Mouse (Mus musculus): ENCODE results near the gene Ranbp17. TPM values are rescaled to one million over a fixed set of nuclear protein-coding genes. Genes with fewer than 3 reads are reported as not detected.

Gene Ranbp17
- total and polyA plus RNA-seq, 2 experiments from 2014 or later = 2.1 to 3.6 TPM

DNA sequence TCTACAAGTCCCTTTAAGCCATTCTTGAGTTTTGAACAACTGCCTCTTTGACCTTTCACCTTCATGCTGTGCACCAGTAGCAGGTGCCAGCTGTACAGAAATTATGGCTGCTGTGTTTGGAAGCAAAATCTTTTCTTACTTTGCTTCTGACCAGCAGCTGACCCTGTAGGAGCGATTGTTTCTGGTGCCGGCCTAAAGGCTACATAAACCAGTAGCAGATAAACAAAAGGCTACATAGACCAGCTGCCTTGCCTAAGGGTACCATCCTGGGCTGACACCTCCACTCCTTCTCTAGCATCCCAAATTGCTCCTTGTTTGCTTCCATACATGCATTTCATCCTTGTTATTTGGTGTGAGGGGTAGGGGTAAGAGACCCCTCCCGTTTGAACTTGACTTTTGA, 279.4 kb downstream of the Ranbp17 start:
- TF ChIP-seq CTCF (IDR thresholded peaks at IDR 0.05; ENCODE audit: low read depth) (no peak), EP300 (IDR thresholded peaks at IDR 0.05; ENCODE audit: low read depth) (no peak)
- ATAC-seq (ENCODE audit: insufficient read depth, low read depth) (no peak), DNase-seq (ENCODE audit: low spot score) (no peak)
- Histone ChIP-seq H3K9me3 (replicated peaks; ENCODE audit: control insufficient read depth, low read length) (no peaks in the 10 kb centered on the region), H3K9ac (replicated peaks; ENCODE audit: low read depth, low read length) (no peak overlapping the region), H3K4me3 (ENCODE audit: low read depth, low read length) (no peak overlapping the region), H3K27me3 (ENCODE audit: control insufficient read depth, insufficient read depth, low read length) (no peaks in the 10 kb centered on the region), H3K4me1 (ENCODE audit: control insufficient read depth, insufficient read depth) (no peaks in the 10 kb centered on the region), H3K4me2 (ENCODE audit: low read depth, low read length) (no peak overlapping the region), H3K36me3 (replicated peaks; ENCODE audit: control insufficient read depth, insufficient read depth, low read length) (no peaks in the 10 kb centered on the region), H3K27ac (ENCODE audit: low read depth) (no peak overlapping the region)
- WGBS = 58% methylated on average over 3 of the region's 3 CpGs

DNA sequence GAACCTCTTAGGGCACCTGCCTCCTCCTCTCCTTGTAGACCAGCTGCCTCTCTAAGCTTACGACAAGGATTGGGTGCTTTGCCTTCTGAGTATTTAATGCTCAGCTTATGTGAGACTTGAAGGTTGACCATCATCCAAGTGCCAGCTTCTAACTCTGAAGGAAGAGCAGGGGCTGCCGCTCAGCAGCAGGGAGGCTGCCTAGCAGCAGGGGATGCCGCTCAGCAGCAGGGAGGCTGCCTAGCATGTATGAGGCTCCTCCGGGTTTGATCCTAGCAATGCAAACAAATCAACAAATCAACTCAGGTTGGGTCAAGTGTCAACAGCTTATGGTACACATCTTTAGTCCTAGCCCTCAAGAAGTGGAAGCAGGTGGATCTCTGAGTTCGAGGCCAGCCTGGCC, 281.5 kb downstream of the Ranbp17 start:
- TF ChIP-seq CTCF (IDR thresholded peaks at IDR 0.05; ENCODE audit: low read depth) = no peak
- TF ChIP-seq EP300 (IDR thresholded peaks at IDR 0.05; ENCODE audit: low read depth) = no peak
- H3K27ac ChIP-seq (ENCODE audit: low read depth) = no peak overlapping the region
- WGBS = 73% methylated on average over 5 of the region's 5 CpGs
- ATAC-seq (ENCODE audit: insufficient read depth, low read depth) (no peak), DNase-seq (ENCODE audit: low spot score) (no peak)
- no peak overlapping the region for H3K4me3 ChIP-seq (ENCODE audit: low read depth, low read length)
- H3K9ac ChIP-seq (replicated peaks; ENCODE audit: low read depth, low read length) = no peak overlapping the region
- H3K36me3 ChIP-seq (replicated peaks; ENCODE audit: control insufficient read depth, insufficient read depth, low read length) = no peaks in the 10 kb centered on the region
- no peaks in the 10 kb centered on the region for H3K4me1 ChIP-seq (ENCODE audit: control insufficient read depth, insufficient read depth)
- H3K4me2 ChIP-seq (ENCODE audit: low read depth, low read length) = no peak overlapping the region
- H3K27me3 ChIP-seq (ENCODE audit: control insufficient read depth, insufficient read depth, low read length) = no peaks in the 10 kb centered on the region
- no peaks in the 10 kb centered on the region for H3K9me3 ChIP-seq (replicated peaks; ENCODE audit: control insufficient read depth, low read length)

DNA sequence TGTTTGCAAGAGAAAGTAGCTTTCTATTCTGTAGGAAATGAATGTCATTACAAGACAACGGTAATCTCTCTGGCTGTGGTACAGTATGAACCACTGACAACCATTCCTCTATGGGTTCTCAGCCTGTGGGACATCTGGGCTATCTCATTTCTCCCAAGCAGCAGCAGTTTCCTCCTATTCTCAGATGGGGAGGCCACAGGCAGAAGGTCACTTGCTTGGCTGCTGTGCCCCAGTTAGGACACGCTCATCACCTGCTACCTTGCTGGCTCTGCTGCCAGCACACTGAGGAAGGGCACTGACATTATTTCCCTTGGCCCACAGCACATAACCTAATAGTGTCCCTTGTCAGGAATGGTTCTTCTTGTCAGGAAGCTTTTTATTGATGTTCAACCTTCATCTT, 285.4 kb downstream of the Ranbp17 start:
- WGBS = 79% methylated on average over 2 of the region's 2 CpGs
- H3K27ac ChIP-seq (ENCODE audit: low read depth) = no peak overlapping the region
- no peaks in the 10 kb centered on the region for H3K27me3 ChIP-seq (ENCODE audit: control insufficient read depth, insufficient read depth, low read length)
- H3K36me3 ChIP-seq (replicated peaks; ENCODE audit: control insufficient read depth, insufficient read depth, low read length) = no peaks in the 10 kb centered on the region
- no peak overlapping the region for H3K9ac ChIP-seq (replicated peaks; ENCODE audit: low read depth, low read length)
- TF ChIP-seq CTCF (IDR thresholded peaks at IDR 0.05; ENCODE audit: low read depth) (no peak), EP300 (IDR thresholded peaks at IDR 0.05; ENCODE audit: low read depth) (no peak)
- no peak overlapping the region for H3K4me2 ChIP-seq (ENCODE audit: low read depth, low read length)
- no peak overlapping the region for H3K4me3 ChIP-seq (ENCODE audit: low read depth, low read length)
- DNase-seq (ENCODE audit: low spot score) (no peak), ATAC-seq (ENCODE audit: insufficient read depth, low read depth) (no peak)
- no peaks in the 10 kb centered on the region for H3K9me3 ChIP-seq (replicated peaks; ENCODE audit: control insufficient read depth, low read length)
- no peaks in the 10 kb centered on the region for H3K4me1 ChIP-seq (ENCODE audit: control insufficient read depth, insufficient read depth)

DNA sequence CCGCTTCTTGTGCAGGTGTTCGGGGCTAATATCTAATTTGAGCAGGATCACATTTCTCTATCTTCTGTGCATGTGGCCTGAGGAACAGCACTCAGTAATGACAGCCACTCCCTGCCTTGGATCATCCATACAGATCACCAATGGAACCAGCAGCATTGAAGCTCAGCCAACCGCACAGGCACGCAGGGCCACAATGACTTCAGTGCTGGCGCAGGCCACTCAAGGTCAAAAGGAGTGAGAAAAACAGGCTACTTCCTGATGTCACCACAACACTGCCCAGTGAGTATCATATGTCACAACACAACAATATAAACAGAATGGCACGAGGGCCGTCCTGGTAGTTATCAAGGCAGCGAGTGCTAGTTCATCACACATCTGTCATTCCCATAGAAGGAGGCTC, 287.0 kb downstream of the Ranbp17 start:
- Histone ChIP-seq H3K4me1 (ENCODE audit: control insufficient read depth, insufficient read depth) (0 out of 2 replicates have a peak, but pooled peaks cover 5% of the 10 kb centered on the region), H3K36me3 (replicated peaks; ENCODE audit: control insufficient read depth, insufficient read depth, low read length) (no peaks in the 10 kb centered on the region), H3K4me3 (ENCODE audit: low read depth, low read length) (no peak overlapping the region), H3K9me3 (replicated peaks; ENCODE audit: control insufficient read depth, low read length) (no peaks in the 10 kb centered on the region), H3K27ac (ENCODE audit: low read depth) (no peak overlapping the region), H3K4me2 (ENCODE audit: low read depth, low read length) (no peak overlapping the region), H3K27me3 (ENCODE audit: control insufficient read depth, insufficient read depth, low read length) (no peaks in the 10 kb centered on the region), H3K9ac (replicated peaks; ENCODE audit: low read depth, low read length) (no peak overlapping the region)
- 74% methylated on average over 8 of the region's 8 CpGs for WGBS
- no peak for TF ChIP-seq CTCF (IDR thresholded peaks at IDR 0.05; ENCODE audit: low read depth)
- TF ChIP-seq EP300 (IDR thresholded peaks at IDR 0.05; ENCODE audit: low read depth) = no peak
- no peak for DNase-seq (ENCODE audit: low spot score)
- ATAC-seq (ENCODE audit: insufficient read depth, low read depth) = no peak

- H3K4me3 ChIP-seq (ENCODE audit: low read depth, low read length) = no peak overlapping the region
- TF ChIP-seq CTCF (IDR thresholded peaks at IDR 0.05; ENCODE audit: low read depth) (no peak), EP300 (IDR thresholded peaks at IDR 0.05; ENCODE audit: low read depth) (no peak)
- DNase-seq (ENCODE audit: low spot score) (peak; percentile 41), ATAC-seq (ENCODE audit: insufficient read depth, low read depth) (peak; percentile 18; the same call in 1 of the 2 replicates)
- H3K9ac ChIP-seq (replicated peaks; ENCODE audit: low read depth, low read length) = no peak overlapping the region
- no peak overlapping the region for H3K4me2 ChIP-seq (ENCODE audit: low read depth, low read length)
- H3K27ac ChIP-seq (ENCODE audit: low read depth) = no peak overlapping the region
- H3K27me3 ChIP-seq (ENCODE audit: control insufficient read depth, insufficient read depth, low read length) = no peaks in the 10 kb centered on the region
- WGBS = 57% methylated on average over 11 of the region's 11 CpGs
- 0 out of 2 replicates have a peak, but pooled peaks cover 6% of the 10 kb centered on the region for H3K4me1 ChIP-seq (ENCODE audit: control insufficient read depth, insufficient read depth)
- H3K9me3 ChIP-seq (replicated peaks; ENCODE audit: control insufficient read depth, low read length) = no peaks in the 10 kb centered on the region
- no peaks in the 10 kb centered on the region for H3K36me3 ChIP-seq (replicated peaks; ENCODE audit: control insufficient read depth, insufficient read depth, low read length)
Measured at GRCm38 (mm10) chr11:33221566-33222365, 291.8 kb downstream of the Ranbp17 start.

Data from heart, postnatal 0 days (tissue).